Mouse (Mus musculus): Measurements from ENCODE around the gene Acvr1b.
A peak's percentile ranks its signal among the peaks of the same experiment; 100 is the strongest.

Gene Acvr1b

GRCm38 (mm10) chr15:101176284-101176680, 2.4 kb downstream of the Acvr1b start:
- DNase-seq = no peak

- no peak for DNase-seq
These were observed 3.2 kb downstream of the Acvr1b start for GRCm38 (mm10) chr15:101176795-101177691.

- no peak for DNase-seq
These were observed 6.7 kb downstream of the Acvr1b start for GRCm38 (mm10) chr15:101180363-101181105.

GRCm38 (mm10) chr15:101181106-101181466, 7.2 kb downstream of the Acvr1b start:
- no peak for DNase-seq

- DNase-seq = no peak
These were observed 7.6 kb downstream of the Acvr1b start for GRCm38 (mm10) chr15:101181500-101181899.

GRCm38 (mm10) chr15:101182676-101183075, 8.8 kb downstream of the Acvr1b start:
- DNase-seq = no peak

- DNase-seq = no peak
These were observed 10.4 kb downstream of the Acvr1b start for GRCm38 (mm10) chr15:101184300-101184699.

GRCm38 (mm10) chr15:101185549-101185948, 11.7 kb downstream of the Acvr1b start:
- no peak for DNase-seq

- DNase-seq = no peak
These were observed 14.0 kb downstream of the Acvr1b start for GRCm38 (mm10) chr15:101187907-101188306.

- DNase-seq = no peak
These were observed 16.3 kb downstream of the Acvr1b start for GRCm38 (mm10) chr15:101189981-101190761.

GRCm38 (mm10) chr15:101190762-101191150, 16.9 kb downstream of the Acvr1b start:
- DNase-seq = no peak

GRCm38 (mm10) chr15:101191459-101192259, 17.8 kb downstream of the Acvr1b start:
- peak; percentile 82 to 89 for DNase-seq

GRCm38 (mm10) chr15:101192260-101192640, 18.4 kb downstream of the Acvr1b start:
- DNase-seq = no peak

GRCm38 (mm10) chr15:101192651-101193050, 18.8 kb downstream of the Acvr1b start:
- DNase-seq = no peak

GRCm38 (mm10) chr15:101193971-101194370, 20.1 kb downstream of the Acvr1b start:
- no peak for DNase-seq

GRCm38 (mm10) chr15:101194951-101195823, 21.3 kb downstream of the Acvr1b start:
- peak in 1 of 2 experiments; percentile 45 for DNase-seq

GRCm38 (mm10) chr15:101196079-101196795, 22.4 kb downstream of the Acvr1b start:
- DNase-seq = no peak

- DNase-seq = no peak
These were observed 23.1 kb downstream of the Acvr1b start for GRCm38 (mm10) chr15:101196961-101197360.

GRCm38 (mm10) chr15:101197497-101198179, 23.8 kb downstream of the Acvr1b start:
- DNase-seq = no peak

GRCm38 (mm10) chr15:101198218-101198617, 24.4 kb downstream of the Acvr1b start:
- peak; percentile 80 to 84 for DNase-seq
